Mouse (Mus musculus): ENCODE measurements around the gene Dnmt3b.
"Not testable (repeated sequence)": the region's sequence is repeated elsewhere in the genome, so short reads cannot be mapped to it uniquely, and the experiment has no call there.

GRCm38 (mm10) chr2:153675364-153675763 is 26.1 kb downstream of the Dnmt3b start:
- not testable (repeated sequence) for TF ChIP-seq CTCF (conservative IDR thresholded peaks at IDR 0.05 in 1 of 2, IDR thresholded peaks at IDR 0.05 in 1 of 2; ENCODE audit: low read depth in 2 of 2, low read length in 2 of 2); SIN3A (IDR thresholded peaks at IDR 0.05; ENCODE audit: low read length); USF2 (conservative IDR thresholded peaks at IDR 0.05; ENCODE audit: low read depth, low read length); POLR2A (IDR thresholded peaks at IDR 0.05; ENCODE audit: low read depth, low read length)
